In genomic region chr11:118894835-118895234, GRCm38 (mm10) we compare ENCODE assay signal across 21 mouse cellular contexts. TPM values are rescaled to one million over a fixed set of nuclear protein-coding genes. Genes with fewer than 3 reads are reported as not detected.
"Had no signal": no experiment of that assay in that cellular context is flagged by ENCODE, and none has a peak within 500 bp of the region (broad histone marks: within the 10 kb centered on the region; RNA-seq: fewer than 3 reads in every experiment).

No protein-coding gene starts in this region.

- H3K9me3 ChIP-seq: limb, embryonic 12.5 days; limb, embryonic 15.5 days; neural tube, embryonic 13.5 days had no signal

- H3K36me3 ChIP-seq: limb, embryonic 12.5 days; limb, embryonic 15.5 days; neural tube, embryonic 13.5 days had no signal

- ATAC-seq: intestine, postnatal 0 days; liver, postnatal 0 days; lung, postnatal 0 days; midbrain, embryonic 16.5 days had no signal

- H3K9ac ChIP-seq: limb, embryonic 12.5 days; limb, embryonic 15.5 days; liver, embryonic 14.5 days; liver, postnatal 0 days; lung, embryonic 14.5 days; neural tube, embryonic 13.5 days had no signal

- DNase-seq: kidney, adult 2 months; kidney, postnatal 25 days; layer of hippocampus, adult 9-11 months; left cerebral cortex, postnatal 4 days; liver, postnatal 0 days; lung, embryonic 14.5 days; retina, postnatal 1 day; right cerebral cortex, postnatal 14 days; thymus, adult 18-20 months; thymus, postnatal 36 days had no signal

- H3K27me3 ChIP-seq: neural tube, embryonic 13.5 days had no signal

- H3K4me2 ChIP-seq: limb, embryonic 12.5 days; limb, embryonic 15.5 days; liver, embryonic 11.5 days; lung, embryonic 14.5 days; neural tube, embryonic 13.5 days had no signal

- H3K4me3 ChIP-seq: limb, embryonic 12.5 days; limb, embryonic 15.5 days; myocyte; neural tube, embryonic 13.5 days had no signal

- H3K27ac ChIP-seq: kidney, postnatal 0 days; limb, embryonic 12.5 days; limb, embryonic 15.5 days; liver, embryonic 14.5 days; macrophage; neural tube, embryonic 13.5 days had no signal

RNA-seq across cellular contexts. Expression of gene Rbfox3, which starts 16.6 kb away (rescaled TPM):
- polyA plus RNA-seq: macrophage, myocyte had no signal
